Mouse (Mus musculus): ENCODE results near the gene Irf3. TPM values are rescaled to one million over a fixed set of nuclear protein-coding genes. Genes with fewer than 3 reads are reported as not detected.
A peak's percentile ranks its signal among the peaks of the same experiment; 100 is the strongest.
"Not testable (repeated sequence)": the region's sequence is repeated elsewhere in the genome, so short reads cannot be mapped to it uniquely, and the experiment has no call there.

Irf3 gene
- polyA plus RNA-seq, 1 experiment from 2014 or later, result 90.4 TPM

- Histone ChIP-seq H3K27ac (no peak overlapping the region), H3K4me1 (peaks cover 32% of the 10 kb centered on the region), H3K9ac (no peak overlapping the region), H3K4me2 (0 out of 2 replicates have a peak overlapping the region, but pooled peaks have one; percentile 91), H3K9me3 (replicated peaks) (no peaks in the 10 kb centered on the region), H3K4me3 (replicated peaks) (no peak overlapping the region; the same call in 1 of the 2 replicates), H3K36me3 (peaks cover 49% of the 10 kb centered on the region), H3K27me3 (no peaks in the 10 kb centered on the region)
- WGBS, result 99% methylated on average over 3 of the region's 3 CpGs
- no peak for ATAC-seq (replicated peaks; ENCODE audit: low FRiP score)
Measured at GRCm38 (mm10) chr7:45014096-45014451, 16.6 kb downstream of the Irf3 start.

- Histone ChIP-seq H3K4me3 (replicated peaks) (peak overlapping the region; percentile 95), H3K9ac (peak overlapping the region; percentile 99), H3K36me3 (peaks cover 35% of the 10 kb centered on the region), H3K4me2 (peak overlapping the region; percentile 91), H3K27me3 (0 out of 2 replicates have a peak, but pooled peaks cover 4% of the 10 kb centered on the region), H3K27ac (peak overlapping the region; percentile 98), H3K4me1 (peaks cover 41% of the 10 kb centered on the region), H3K9me3 (replicated peaks) (no peaks in the 10 kb centered on the region)
- no peak for ATAC-seq (replicated peaks; ENCODE audit: low FRiP score)
- WGBS, result under 1% methylated on average over 20 of the region's 20 CpGs
Measured at GRCm38 (mm10) chr7:45015344-45015956, 18.0 kb downstream of the Irf3 start.

- Histone ChIP-seq H3K4me1 (peaks cover 41% of the 10 kb centered on the region), H3K27me3 (0 out of 2 replicates have a peak, but pooled peaks cover 4% of the 10 kb centered on the region), H3K4me3 (replicated peaks) (peak within 1 kb of the TSS; percentile 95), H3K36me3 (peaks cover 30% of the 10 kb centered on the region), H3K9ac (peak within 1 kb of the TSS; percentile 99), H3K9me3 (replicated peaks) (no peaks in the 10 kb centered on the region), H3K4me2 (peak within 1 kb of the TSS; percentile 91), H3K27ac (peak within 1 kb of the TSS; percentile 98)
- WGBS, result under 1% methylated on average over 67 of the region's 69 CpGs
- ATAC-seq (replicated peaks; ENCODE audit: low FRiP score), result peak; percentile 87
Measured at GRCm38 (mm10) chr7:45015957-45016612, 18.6 kb downstream of the Irf3 start, which contains the start of gene Scaf1. Gene Scaf1 (minus strand): TSS chr7:45016363.

GRCm38 (mm10) chr7:45016761-45017160 lies 19.3 kb downstream of the Irf3 start:
- 4% methylated on average over 4 of the region's 4 CpGs for WGBS
- no peak for ATAC-seq (replicated peaks; ENCODE audit: low FRiP score)

GRCm38 (mm10) chr7:45017242-45018061 lies 20.0 kb downstream of the Irf3 start, which contains the start of gene Rras:
Gene Rras (plus strand): TSS chr7:45017961.
- 0 out of 2 replicates have a peak, but pooled peaks cover 4% of the 10 kb centered on the region for H3K27me3 ChIP-seq
- peak within 1 kb of the TSS; percentile 65 for H3K9ac ChIP-seq
- H3K36me3 ChIP-seq, result peaks cover 16% of the 10 kb centered on the region
- H3K4me3 ChIP-seq (replicated peaks), result peak within 1 kb of the TSS; percentile 95
- under 1% methylated on average over 36 of the region's 36 CpGs for whole genome bisulfite sequencing
- ATAC-seq (replicated peaks; ENCODE audit: low FRiP score), result peak; percentile 93
- H3K4me2 ChIP-seq, result peak within 1 kb of the TSS; percentile 91
- H3K4me1 ChIP-seq, result peaks cover 41% of the 10 kb centered on the region
- H3K27ac ChIP-seq, result peak within 1 kb of the TSS; percentile 98
- H3K9me3 ChIP-seq (replicated peaks), result no peaks in the 10 kb centered on the region

More at GRCm38 (mm10) chr7:45016761-45017160, 19.3 kb downstream of the Irf3 start:
- 0 out of 2 replicates have a peak, but pooled peaks cover 4% of the 10 kb centered on the region for H3K27me3 ChIP-seq
- H3K4me3 ChIP-seq (replicated peaks), result peak overlapping the region; percentile 95
- H3K9me3 ChIP-seq (replicated peaks), result no peaks in the 10 kb centered on the region
- peak overlapping the region; percentile 98 for H3K27ac ChIP-seq
- H3K36me3 ChIP-seq, result peaks cover 23% of the 10 kb centered on the region
- peaks cover 41% of the 10 kb centered on the region for H3K4me1 ChIP-seq
- peak overlapping the region; percentile 50 for H3K9ac ChIP-seq
- H3K4me2 ChIP-seq, result peak overlapping the region; percentile 91

GRCm38 (mm10) chr7:45019031-45019571 lies 21.7 kb downstream of the Irf3 start:
- no peak for ATAC-seq (replicated peaks; ENCODE audit: low FRiP score)
- H3K4me1 ChIP-seq, result peaks cover 35% of the 10 kb centered on the region
- no peaks in the 10 kb centered on the region; the same call in 1 of the 2 replicates for H3K36me3 ChIP-seq
- 25% methylated on average over 8 of the region's 8 CpGs for WGBS
- peak overlapping the region; percentile 91 for H3K4me2 ChIP-seq
- H3K27me3 ChIP-seq, result 0 out of 2 replicates have a peak, but pooled peaks cover 4% of the 10 kb centered on the region
- H3K9ac ChIP-seq, result peak overlapping the region; percentile 65
- peak overlapping the region; percentile 98 for H3K27ac ChIP-seq
- H3K9me3 ChIP-seq (replicated peaks), result no peaks in the 10 kb centered on the region
- H3K4me3 ChIP-seq (replicated peaks), result peak overlapping the region; percentile 95

GRCm38 (mm10) chr7:45020225-45020624 lies 22.8 kb downstream of the Irf3 start:
- Histone ChIP-seq H3K4me1 (peaks cover 25% of the 10 kb centered on the region), H3K4me2 (no peak overlapping the region), H3K9me3 (replicated peaks) (no peaks in the 10 kb centered on the region), H3K36me3 (no peaks in the 10 kb centered on the region), H3K9ac (no peak overlapping the region), H3K4me3 (replicated peaks) (no peak overlapping the region), H3K27me3 (0 out of 2 replicates have a peak, but pooled peaks cover 4% of the 10 kb centered on the region), H3K27ac (no peak overlapping the region)
- WGBS, result 73% methylated on average over 9 of the region's 9 CpGs
- ATAC-seq (replicated peaks; ENCODE audit: low FRiP score), result no peak

- not testable (repeated sequence) for H3K4me2 ChIP-seq; H3K27me3 ChIP-seq; H3K9ac ChIP-seq; H3K4me3 ChIP-seq (replicated peaks); H3K27ac ChIP-seq; H3K9me3 ChIP-seq (replicated peaks); ATAC-seq (replicated peaks; ENCODE audit: low FRiP score)
- H3K36me3 ChIP-seq, result peaks cover 24% of the 10 kb centered on the region
- 79% methylated on average over 5 of the region's 5 CpGs for WGBS
- H3K4me1 ChIP-seq, result peaks cover 12% of the 10 kb centered on the region
Measured at GRCm38 (mm10) chr7:45023711-45024110, 26.3 kb downstream of the Irf3 start.

- WGBS, result 88% methylated on average over 15 of the region's 15 CpGs
- H3K9me3 ChIP-seq (replicated peaks), result no peaks in the 10 kb centered on the region
- H3K36me3 ChIP-seq, result peaks cover 33% of the 10 kb centered on the region
- H3K4me1 ChIP-seq, result peaks cover 5% of the 10 kb centered on the region; the same call in 1 of the 2 replicates
- H3K4me2 ChIP-seq, result no peak overlapping the region
- no peak overlapping the region for H3K4me3 ChIP-seq (replicated peaks)
- no peak for ATAC-seq (replicated peaks; ENCODE audit: low FRiP score)
- no peak overlapping the region for H3K9ac ChIP-seq
- H3K27me3 ChIP-seq, result 0 out of 2 replicates have a peak, but pooled peaks cover 4% of the 10 kb centered on the region
- no peak overlapping the region; the same call in 1 of the 2 replicates for H3K27ac ChIP-seq
Measured at GRCm38 (mm10) chr7:45024281-45025248, 27.1 kb downstream of the Irf3 start.

GRCm38 (mm10) chr7:45025601-45026220 lies 28.3 kb downstream of the Irf3 start:
- Histone ChIP-seq H3K27ac (0 out of 2 replicates have a peak overlapping the region, but pooled peaks have one; percentile 9), H3K27me3 (no peaks in the 10 kb centered on the region), H3K9ac (no peak overlapping the region), H3K4me2 (no peak overlapping the region), H3K4me3 (replicated peaks) (no peak overlapping the region), H3K9me3 (replicated peaks) (no peaks in the 10 kb centered on the region), H3K4me1 (no peaks in the 10 kb centered on the region), H3K36me3 (peaks cover 44% of the 10 kb centered on the region)
- WGBS, result 78% methylated on average over 8 of the region's 8 CpGs
- ATAC-seq (replicated peaks; ENCODE audit: low FRiP score), result no peak

Data from kidney, embryonic 15.5 days (tissue).